Mouse (Mus musculus) induced T-regulatory cell, adult 2 months (primary cell): ENCODE data around the gene Lrig1.

Experiments
- DNase-seq: peaks from one replicate; pipeline ENCODE4 v3.0.0-alpha.2; 2012; ENCODE audit warnings: low read depth

Gene Lrig1

GRCm38 (mm10) chr6:94700067-94700491 lies at the start of gene Lrig1:
Gene Lrig1, minus strand, starts transcription at chr6:94700158.
- DNase-seq: peak; percentile 98

- no peak for DNase-seq
Measured at GRCm38 (mm10) chr6:94749626-94750025, 49.7 kb upstream of the Lrig1 start.

DNA sequence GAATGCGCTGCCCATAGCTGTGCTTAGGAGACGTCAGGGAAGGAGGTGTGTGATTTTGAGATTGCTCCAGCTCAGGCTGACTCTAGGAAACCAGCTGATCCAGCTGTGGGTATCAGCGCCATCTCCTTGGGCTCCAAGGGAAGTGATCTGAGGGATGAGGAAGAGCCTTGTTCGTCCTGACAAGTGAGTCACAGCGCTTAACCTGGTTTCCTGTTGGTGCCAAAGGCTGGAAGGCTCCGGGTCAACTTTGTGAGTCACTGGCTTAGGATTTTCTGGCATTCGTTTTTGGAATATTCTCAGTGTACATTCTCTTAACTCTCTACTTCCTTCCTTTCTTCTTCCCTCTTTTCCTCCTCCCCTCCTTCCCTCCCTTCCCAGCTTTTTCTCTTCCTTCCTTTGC lies 48.4 kb upstream of the Lrig1 start:
- no peak for DNase-seq

DNA sequence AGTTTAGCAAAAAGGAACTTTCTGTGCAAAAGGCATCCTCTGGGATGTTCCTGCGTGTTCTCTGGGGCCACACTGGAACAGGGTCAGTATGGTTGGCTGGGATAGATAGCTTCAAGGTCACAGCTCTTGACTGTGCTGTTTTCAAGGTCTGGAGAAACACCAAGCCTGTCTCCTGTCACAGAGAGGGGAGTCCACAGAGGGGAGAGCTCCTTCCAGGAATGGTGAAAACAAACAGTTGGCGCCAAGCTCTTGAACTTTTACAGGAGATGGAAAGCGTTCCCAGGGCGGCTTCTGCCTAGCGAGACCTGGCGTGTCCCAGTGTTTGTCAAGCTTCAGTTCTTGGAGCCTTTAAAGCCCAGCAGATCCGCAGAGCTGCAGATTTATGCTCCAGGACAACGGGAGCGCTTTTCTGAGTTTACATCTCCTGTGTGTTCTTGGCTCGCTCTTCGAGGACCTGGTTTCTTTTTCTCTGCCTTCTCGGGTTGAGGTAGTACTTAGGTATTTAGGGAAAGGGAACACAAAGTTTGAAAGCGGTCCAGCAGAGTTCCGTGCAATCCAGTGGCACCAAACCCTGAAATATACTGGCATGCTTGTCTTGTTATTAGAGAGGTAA lies 40.3 kb upstream of the Lrig1 start:
- no peak for DNase-seq

DNA sequence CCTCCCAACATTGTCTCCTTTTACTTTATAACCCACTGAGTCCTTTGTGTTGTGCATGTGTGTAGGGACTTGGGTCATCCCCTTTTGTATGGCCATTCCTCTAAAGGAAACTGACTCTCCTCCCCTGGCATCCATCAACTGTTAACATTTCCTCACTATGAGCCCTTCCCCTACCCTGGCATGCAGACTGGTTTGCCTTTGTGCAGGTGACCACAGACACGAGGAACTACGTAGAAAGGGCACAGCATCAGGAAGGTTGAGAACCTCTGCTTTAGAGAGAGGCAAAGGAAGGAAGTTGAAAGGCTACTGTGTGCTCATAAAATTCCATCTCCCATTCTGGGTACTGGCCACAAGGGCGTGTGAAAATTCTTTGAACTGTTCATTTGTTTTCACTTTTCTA lies 38.7 kb upstream of the Lrig1 start:
- no peak for DNase-seq

DNA sequence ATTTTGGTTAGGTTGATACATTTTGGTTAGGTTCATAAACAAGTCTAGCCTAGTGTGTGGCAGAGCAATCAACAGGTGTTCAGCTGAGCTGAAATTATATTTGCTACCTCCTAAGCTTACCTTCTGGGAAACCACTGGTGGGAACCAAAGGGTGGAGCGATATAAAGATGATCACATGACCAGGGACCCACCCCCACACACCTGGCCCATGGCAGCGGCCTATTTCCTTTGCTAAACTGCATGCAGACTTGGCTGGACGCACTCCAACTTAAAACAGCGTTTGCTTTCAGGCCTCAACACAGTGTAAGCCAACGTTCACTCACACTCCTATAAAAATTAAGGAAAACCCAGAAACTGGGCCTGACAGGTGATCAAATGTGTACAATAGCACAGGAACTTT lies 33.9 kb upstream of the Lrig1 start:
- no peak for DNase-seq

GRCm38 (mm10) chr6:94729847-94730246 lies 29.9 kb upstream of the Lrig1 start:
- DNase-seq: no peak

GRCm38 (mm10) chr6:94729132-94729531 lies 29.2 kb upstream of the Lrig1 start:
- DNase-seq: no peak

- DNase-seq: no peak
Measured at GRCm38 (mm10) chr6:94724612-94725011, 24.7 kb upstream of the Lrig1 start.

DNA sequence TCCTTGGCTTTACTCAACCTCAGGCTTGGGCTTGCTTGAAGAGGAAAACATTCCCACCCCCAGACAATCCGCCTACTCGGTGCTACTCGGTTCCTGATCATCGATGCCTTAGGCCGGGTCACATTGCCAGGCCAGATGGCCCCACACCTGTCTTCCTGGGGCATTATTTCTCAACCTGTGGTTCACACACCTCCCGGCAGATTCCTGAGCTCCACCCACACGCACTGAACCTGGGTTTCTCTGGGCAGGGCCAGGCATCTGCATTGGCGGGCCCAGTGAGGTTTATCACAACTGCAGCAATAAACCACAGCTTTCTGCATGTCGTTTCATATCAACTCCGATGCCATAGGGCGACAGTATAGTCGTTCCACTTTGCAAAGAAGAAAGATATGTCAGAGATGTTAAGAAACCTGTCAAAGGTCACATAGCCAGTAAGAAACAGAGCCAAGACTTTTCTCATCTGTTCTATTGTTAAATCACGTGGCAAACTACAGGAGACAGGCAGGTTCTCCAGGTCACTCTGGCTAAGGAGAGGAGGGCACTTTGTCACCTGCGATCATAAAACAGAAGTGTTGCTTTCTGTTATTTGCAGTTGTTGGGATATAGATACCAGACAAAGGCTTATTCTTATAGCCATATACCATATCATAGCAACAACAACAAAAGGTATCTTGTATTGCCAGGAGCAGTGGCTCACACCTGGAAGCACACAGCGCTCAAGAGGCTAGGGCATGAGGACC lies 18.8 kb upstream of the Lrig1 start:
- no peak for DNase-seq

GRCm38 (mm10) chr6:94717705-94718489 lies 17.9 kb upstream of the Lrig1 start:
- DNase-seq: no peak

GRCm38 (mm10) chr6:94715645-94715940 lies 15.6 kb upstream of the Lrig1 start:
- DNase-seq: no peak

DNA sequence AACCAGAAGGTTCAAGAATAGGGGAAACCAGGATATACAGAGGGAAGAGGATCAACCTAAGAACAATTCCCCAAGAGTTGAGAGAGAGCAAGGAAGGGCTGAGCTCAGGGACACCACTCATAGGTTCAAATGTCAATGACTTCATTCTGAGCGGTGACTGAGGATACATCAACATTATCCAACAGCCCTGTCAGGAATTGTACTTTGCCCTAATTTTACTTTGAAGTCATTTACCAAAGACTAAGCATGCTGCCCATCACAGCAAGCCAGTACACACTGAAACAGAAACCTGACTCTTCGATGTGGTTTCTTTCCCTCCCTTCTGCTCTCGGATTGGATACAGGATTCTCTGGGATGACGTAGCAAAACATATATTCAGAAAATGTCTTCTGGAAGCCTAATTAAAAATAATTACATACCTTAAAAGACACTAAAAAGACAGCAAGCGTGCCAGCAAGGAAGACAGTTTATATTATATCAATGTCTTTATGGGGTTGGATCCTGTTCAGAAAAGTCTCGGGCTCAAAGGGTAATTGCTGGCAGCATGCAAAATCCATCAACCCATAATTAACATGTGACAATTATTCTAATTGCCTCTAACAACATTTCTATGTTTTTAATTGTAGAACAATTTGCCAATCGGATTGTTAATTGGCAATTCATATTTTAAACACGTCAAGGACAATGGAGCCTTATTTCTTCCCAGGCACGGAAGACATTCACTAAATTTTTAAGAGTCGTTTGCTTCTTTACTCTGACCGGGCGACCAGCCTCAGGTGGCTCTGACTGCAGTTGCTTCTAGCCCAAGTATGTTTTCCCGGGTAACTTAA lies 15.1 kb upstream of the Lrig1 start:
- no peak for DNase-seq

DNA sequence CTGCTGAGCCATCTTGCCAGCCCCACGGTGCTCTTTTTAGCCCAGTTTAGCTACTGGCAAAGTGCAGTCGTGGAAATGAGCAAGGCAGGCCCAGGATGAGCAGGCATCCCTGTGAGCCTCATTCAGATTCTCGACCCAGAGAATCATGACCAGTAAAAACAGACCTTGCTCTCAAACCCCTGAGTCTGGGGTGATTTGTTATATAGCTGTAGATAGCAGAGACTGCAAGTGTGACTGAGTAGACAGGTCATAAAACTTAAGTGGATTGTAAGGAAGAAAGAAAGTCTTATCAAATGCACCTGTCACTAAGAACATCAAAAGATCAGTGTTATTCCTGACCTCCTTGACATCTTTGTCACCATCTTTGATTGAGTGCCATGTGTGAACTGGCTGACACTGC lies 9.9 kb upstream of the Lrig1 start:
- DNase-seq: no peak

DNA sequence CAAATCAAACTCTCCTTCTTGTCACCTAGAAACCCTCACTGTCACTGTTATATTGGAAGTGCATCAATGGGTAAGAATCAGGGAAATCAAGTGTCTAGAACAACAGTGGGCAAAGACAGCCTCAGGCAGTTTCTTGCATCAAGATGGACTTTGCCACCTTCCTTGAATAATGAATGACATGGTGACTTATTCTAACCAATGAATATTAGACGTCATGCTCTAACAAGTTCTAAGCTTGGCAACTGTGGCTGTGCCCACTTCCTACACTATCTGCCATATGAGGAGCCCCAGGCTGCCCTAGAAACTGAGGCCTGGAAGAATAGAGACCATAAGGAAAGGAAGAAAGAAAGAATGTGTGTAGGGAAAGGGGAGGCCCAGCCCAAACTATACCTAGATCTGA lies 9.2 kb upstream of the Lrig1 start:
- no peak for DNase-seq

DNA sequence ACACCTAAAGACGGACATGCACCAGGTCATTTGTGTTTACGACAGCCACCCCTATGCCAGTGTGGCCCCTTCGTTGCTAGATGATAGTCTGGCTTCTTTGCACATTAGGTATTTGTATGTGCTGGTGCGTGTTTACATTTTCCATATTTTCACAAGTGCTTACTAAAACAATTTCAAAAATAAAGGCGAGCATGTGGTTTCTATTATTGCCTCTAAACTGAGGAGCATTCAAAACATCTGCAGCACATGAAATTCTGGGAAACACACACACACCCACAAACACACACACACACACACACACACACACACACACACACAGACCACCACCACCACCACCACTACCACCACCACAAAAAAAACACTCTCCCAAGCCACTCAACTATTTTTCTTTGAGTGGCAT lies 7.3 kb upstream of the Lrig1 start:
- no peak for DNase-seq

DNA sequence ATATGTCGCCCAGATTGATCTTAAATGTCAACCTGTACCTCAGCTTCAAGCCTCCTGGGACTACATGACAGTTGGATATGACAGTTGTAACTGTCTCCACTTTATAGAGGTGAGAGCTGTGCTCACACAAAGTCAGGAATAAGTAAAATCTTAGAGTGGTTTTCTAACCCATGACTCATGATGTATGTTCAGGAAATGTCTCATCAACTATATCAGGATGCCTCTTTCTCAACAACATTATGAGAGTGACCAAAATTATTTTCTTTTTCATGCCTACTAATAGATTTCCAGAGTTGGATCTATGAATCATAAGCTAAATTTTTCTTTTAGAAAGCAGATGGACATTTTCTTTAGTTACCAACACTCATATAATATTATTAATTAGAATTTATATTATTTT lies 6.0 kb upstream of the Lrig1 start:
- DNase-seq: no peak

GRCm38 (mm10) chr6:94702993-94703392 lies 3.0 kb upstream of the Lrig1 start:
- DNase-seq: no peak

- peak; percentile 62 for DNase-seq
Measured at GRCm38 (mm10) chr6:94701071-94701470, 1.1 kb upstream of the Lrig1 start.

DNA sequence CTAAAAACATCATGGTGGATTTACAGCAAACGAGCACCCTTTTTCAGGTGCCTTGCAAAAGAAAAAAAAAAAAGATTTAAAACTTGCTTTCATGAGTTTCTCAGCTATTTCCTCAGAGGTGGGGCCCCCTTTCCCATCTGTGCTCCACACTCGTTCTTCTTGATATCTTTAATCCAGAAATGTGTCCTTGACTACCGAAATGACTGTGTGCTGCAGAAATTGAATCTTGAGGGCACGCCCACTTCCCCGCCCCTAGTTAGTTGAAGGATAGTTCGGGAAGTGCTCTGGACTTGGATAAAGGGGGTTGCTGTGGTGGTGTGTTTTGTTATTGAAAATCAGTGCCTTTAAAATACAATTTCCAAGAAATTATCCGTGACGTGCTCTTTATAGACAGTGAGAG lies 654 bp upstream of the Lrig1 start:
- peak; percentile 84 for DNase-seq

GRCm38 (mm10) chr6:94699173-94699987 lies 578 bp downstream of the Lrig1 start:
- peak; percentile 59 for DNase-seq
